Mouse (Mus musculus): ENCODE data around the gene Tcf7l1. TPM values are rescaled to one million over a fixed set of nuclear protein-coding genes. Genes with fewer than 3 reads are reported as not detected.
A peak's percentile ranks its signal among the peaks of the same experiment; 100 is the strongest.
"Not testable (repeated sequence)": the region's sequence is repeated elsewhere in the genome, so short reads cannot be mapped to it uniquely, and the experiment has no call there.

Gene Tcf7l1
- 19.3 and 29.1 TPM in 2 replicates for polyA plus RNA-seq (2011; ENCODE audit: insufficient read depth, insufficient read length, low replicate concordance, missing spikeins)

GRCm38 (mm10) chr6:72788892-72789699, at the start of gene Tcf7l1:
Gene Tcf7l1, minus strand, starts transcription at chr6:72789254.
- H3K4me3 ChIP-seq (replicated peaks; ENCODE audit: control insufficient read depth, low read depth, low read length): peak within 1 kb of the TSS; percentile 66
- 1% methylated on average over 79 of the region's 80 CpGs for WGBS

GRCm38 (mm10) chr6:72837756-72838155, 48.7 kb upstream of the Tcf7l1 start:
- TF ChIP-seq CTCF (IDR thresholded peaks at IDR 0.05; ENCODE audit: control insufficient read depth, insufficient read depth, low read length) (no peak), POLR2A (IDR thresholded peaks at IDR 0.05; ENCODE audit: borderline replicate concordance, control insufficient read depth, low read depth, low read length) (no peak)
- H3K27ac ChIP-seq (ENCODE audit: control insufficient read depth, insufficient read depth, low read depth, low read length, poor library complexity): no peak overlapping the region
- no peak overlapping the region for H3K4me3 ChIP-seq (replicated peaks; ENCODE audit: control insufficient read depth, low read depth, low read length)
- WGBS: 86% methylated on average over 4 of the region's 4 CpGs
- no peaks in the 10 kb centered on the region for H3K4me1 ChIP-seq (ENCODE audit: control insufficient read depth, insufficient read depth, low read length)

More at GRCm38 (mm10) chr6:72788892-72789699, at the start of gene Tcf7l1:
- Histone ChIP-seq H3K27ac (ENCODE audit: control insufficient read depth, insufficient read depth, low read depth, low read length, poor library complexity) (no peak within 1 kb of the TSS; the same call in 1 of the 2 replicates), H3K4me1 (ENCODE audit: control insufficient read depth, insufficient read depth, low read length) (no peaks in the 10 kb centered on the region)
- peak; percentile 84 for TF ChIP-seq CTCF (IDR thresholded peaks at IDR 0.05; ENCODE audit: control insufficient read depth, insufficient read depth, low read length)
- no peak for TF ChIP-seq POLR2A (IDR thresholded peaks at IDR 0.05; ENCODE audit: borderline replicate concordance, control insufficient read depth, low read depth, low read length)

GRCm38 (mm10) chr6:72834518-72834917, 45.5 kb upstream of the Tcf7l1 start:
- no peaks in the 10 kb centered on the region for H3K4me1 ChIP-seq (ENCODE audit: control insufficient read depth, insufficient read depth, low read length)
- TF ChIP-seq CTCF (IDR thresholded peaks at IDR 0.05; ENCODE audit: control insufficient read depth, insufficient read depth, low read length) (no peak), POLR2A (IDR thresholded peaks at IDR 0.05; ENCODE audit: borderline replicate concordance, control insufficient read depth, low read depth, low read length) (no peak)
- no peak overlapping the region for H3K4me3 ChIP-seq (replicated peaks; ENCODE audit: control insufficient read depth, low read depth, low read length)
- H3K27ac ChIP-seq (ENCODE audit: control insufficient read depth, insufficient read depth, low read depth, low read length, poor library complexity): no peak overlapping the region
- 70% methylated on average over 4 of the region's 4 CpGs for WGBS

- H3K27ac ChIP-seq (ENCODE audit: control insufficient read depth, insufficient read depth, low read depth, low read length, poor library complexity): no peak overlapping the region
- H3K4me1 ChIP-seq (ENCODE audit: control insufficient read depth, insufficient read depth, low read length): no peaks in the 10 kb centered on the region
- H3K4me3 ChIP-seq (replicated peaks; ENCODE audit: control insufficient read depth, low read depth, low read length): no peak overlapping the region
- TF ChIP-seq POLR2A (IDR thresholded peaks at IDR 0.05; ENCODE audit: borderline replicate concordance, control insufficient read depth, low read depth, low read length) (no peak), CTCF (IDR thresholded peaks at IDR 0.05; ENCODE audit: control insufficient read depth, insufficient read depth, low read length) (no peak)
- 45% methylated on average over 3 of the region's 3 CpGs for WGBS
Observed at GRCm38 (mm10) chr6:72831858-72832257, 42.8 kb upstream of the Tcf7l1 start.

GRCm38 (mm10) chr6:72831276-72831675, 42.2 kb upstream of the Tcf7l1 start:
- WGBS: 26% methylated on average over 3 of the region's 3 CpGs
- Histone ChIP-seq H3K4me1 (ENCODE audit: control insufficient read depth, insufficient read depth, low read length) (no peaks in the 10 kb centered on the region), H3K27ac (ENCODE audit: control insufficient read depth, insufficient read depth, low read depth, low read length, poor library complexity) (no peak overlapping the region), H3K4me3 (replicated peaks; ENCODE audit: control insufficient read depth, low read depth, low read length) (no peak overlapping the region)
- TF ChIP-seq CTCF (IDR thresholded peaks at IDR 0.05; ENCODE audit: control insufficient read depth, insufficient read depth, low read length): 0 out of 2 replicates have a peak, but pooled peaks have one; percentile 40
- TF ChIP-seq POLR2A (IDR thresholded peaks at IDR 0.05; ENCODE audit: borderline replicate concordance, control insufficient read depth, low read depth, low read length): no peak

- Histone ChIP-seq H3K27ac (ENCODE audit: control insufficient read depth, insufficient read depth, low read depth, low read length, poor library complexity) (no peak overlapping the region), H3K4me1 (ENCODE audit: control insufficient read depth, insufficient read depth, low read length) (no peaks in the 10 kb centered on the region), H3K4me3 (replicated peaks; ENCODE audit: control insufficient read depth, low read depth, low read length) (no peak overlapping the region)
- WGBS: 90% methylated on average over 3 of the region's 3 CpGs
- TF ChIP-seq POLR2A (IDR thresholded peaks at IDR 0.05; ENCODE audit: borderline replicate concordance, control insufficient read depth, low read depth, low read length) (no peak), CTCF (IDR thresholded peaks at IDR 0.05; ENCODE audit: control insufficient read depth, insufficient read depth, low read length) (peak; percentile 52)
Observed at GRCm38 (mm10) chr6:72828857-72829256, 39.8 kb upstream of the Tcf7l1 start.

GRCm38 (mm10) chr6:72828037-72828436, 39.0 kb upstream of the Tcf7l1 start:
- not testable (repeated sequence) for H3K4me3 ChIP-seq (replicated peaks; ENCODE audit: control insufficient read depth, low read depth, low read length); H3K27ac ChIP-seq (ENCODE audit: control insufficient read depth, insufficient read depth, low read depth, low read length, poor library complexity); H3K4me1 ChIP-seq (ENCODE audit: control insufficient read depth, insufficient read depth, low read length)
- 34% methylated on average over 9 of the region's 9 CpGs for WGBS

- no peaks in the 10 kb centered on the region for H3K4me1 ChIP-seq (ENCODE audit: control insufficient read depth, insufficient read depth, low read length)
- H3K4me3 ChIP-seq (replicated peaks; ENCODE audit: control insufficient read depth, low read depth, low read length): no peak overlapping the region
- TF ChIP-seq POLR2A (IDR thresholded peaks at IDR 0.05; ENCODE audit: borderline replicate concordance, control insufficient read depth, low read depth, low read length) (no peak), CTCF (IDR thresholded peaks at IDR 0.05; ENCODE audit: control insufficient read depth, insufficient read depth, low read length) (no peak)
- no peak overlapping the region for H3K27ac ChIP-seq (ENCODE audit: control insufficient read depth, insufficient read depth, low read depth, low read length, poor library complexity)
- WGBS: 70% methylated on average over 9 of the region's 9 CpGs
Observed at GRCm38 (mm10) chr6:72825762-72826161, 36.7 kb upstream of the Tcf7l1 start.

Measured in bone marrow, adult 2 months (tissue).